Mouse (Mus musculus) spleen, adult 18-20 months (tissue): ENCODE measurements around the gene Wdr64.

ENCODE experiments used
- DNase-seq, 2 experiments: peaks; one replicate each; pipeline ENCODE4 v3.0.0; 2022; ENCODE audit warnings: mixed read lengths in 2 of 2

Gene Wdr64

GRCm38 (mm10) chr1:175698293-175698692 lies at the start of gene Wdr64:
Gene Wdr64 (plus strand): TSS chr1:175698593.
- no peak for DNase-seq

GRCm38 (mm10) chr1:175648615-175649014 lies 49.8 kb upstream of the Wdr64 start:
- no peak for DNase-seq

- no peak for DNase-seq
Observed at GRCm38 (mm10) chr1:175659900-175660299, 38.5 kb upstream of the Wdr64 start.

- peak; percentile 10 to 43 for DNase-seq
Observed at GRCm38 (mm10) chr1:175668666-175669405, 29.6 kb upstream of the Wdr64 start.

- no peak for DNase-seq
Observed at GRCm38 (mm10) chr1:175669456-175669855, 28.9 kb upstream of the Wdr64 start.

- DNase-seq: no peak
Observed at GRCm38 (mm10) chr1:175670042-175670441, 28.4 kb upstream of the Wdr64 start.

- DNase-seq: no peak
Observed at GRCm38 (mm10) chr1:175671626-175672025, 26.8 kb upstream of the Wdr64 start.

GRCm38 (mm10) chr1:175673563-175674325 lies 24.6 kb upstream of the Wdr64 start:
- DNase-seq: no peak

GRCm38 (mm10) chr1:175675116-175675515 lies 23.3 kb upstream of the Wdr64 start:
- DNase-seq: no peak

GRCm38 (mm10) chr1:175677459-175677858 lies 20.9 kb upstream of the Wdr64 start:
- no peak for DNase-seq

GRCm38 (mm10) chr1:175680995-175681394 lies 17.4 kb upstream of the Wdr64 start:
- DNase-seq: no peak

- DNase-seq: peak in 1 of 2 experiments; percentile 16
Observed at GRCm38 (mm10) chr1:175691686-175692245, 6.6 kb upstream of the Wdr64 start.

- peak; percentile 99 for DNase-seq
Observed at GRCm38 (mm10) chr1:175692246-175692996, 6.0 kb upstream of the Wdr64 start, which contains the start of the genes Opn3 and Chml. Gene Opn3 (minus strand): TSS chr1:175692776. Gene Chml (minus strand): TSS chr1:175692901.

GRCm38 (mm10) chr1:175692997-175693361 lies 5.4 kb upstream of the Wdr64 start:
- DNase-seq: no peak

- DNase-seq: peak; percentile 5 to 25
Observed at GRCm38 (mm10) chr1:175693429-175693960, 4.9 kb upstream of the Wdr64 start.

GRCm38 (mm10) chr1:175699375-175699774 lies 982 bp downstream of the Wdr64 start:
- no peak for DNase-seq

GRCm38 (mm10) chr1:175699796-175700195 lies 1.4 kb downstream of the Wdr64 start:
- no peak for DNase-seq

- no peak for DNase-seq
Observed at GRCm38 (mm10) chr1:175701145-175701544, 2.8 kb downstream of the Wdr64 start.

GRCm38 (mm10) chr1:175707599-175707998 lies 9.2 kb downstream of the Wdr64 start:
- DNase-seq: no peak

GRCm38 (mm10) chr1:175708013-175708412 lies 9.6 kb downstream of the Wdr64 start:
- no peak for DNase-seq

- no peak for DNase-seq
Observed at GRCm38 (mm10) chr1:175712338-175712909, 14.0 kb downstream of the Wdr64 start.

GRCm38 (mm10) chr1:175716832-175717231 lies 18.4 kb downstream of the Wdr64 start:
- no peak for DNase-seq
